Mouse (Mus musculus): ENCODE data around the gene Tnfaip3. TPM values are rescaled to one million over a fixed set of nuclear protein-coding genes. Genes with fewer than 3 reads are reported as not detected.

Tnfaip3 gene
- polyA plus RNA-seq, 1 experiment, result 2.8 TPM

- no peak for DNase-seq (ENCODE audit: low read depth)
- no peak for TF ChIP-seq CTCF (IDR thresholded peaks at IDR 0.05; ENCODE audit: borderline replicate concordance, extremely low read depth, insufficient read depth, insufficient read length)
- no peak for TF ChIP-seq POLR2A (IDR thresholded peaks at IDR 0.05; ENCODE audit: borderline replicate concordance, extremely low read depth, insufficient read depth, insufficient read length, poor library complexity, severe bottlenecking)
Observed at GRCm38 (mm10) chr10:18995465-18996261, 19.8 kb downstream of the Tnfaip3 start.

GRCm38 (mm10) chr10:18992971-18993370 is 22.5 kb downstream of the Tnfaip3 start:
- DNase-seq (ENCODE audit: low read depth), result no peak
- TF ChIP-seq POLR2A (IDR thresholded peaks at IDR 0.05; ENCODE audit: borderline replicate concordance, extremely low read depth, insufficient read depth, insufficient read length, poor library complexity, severe bottlenecking) (no peak), CTCF (IDR thresholded peaks at IDR 0.05; ENCODE audit: borderline replicate concordance, extremely low read depth, insufficient read depth, insufficient read length) (no peak)

- TF ChIP-seq CTCF (IDR thresholded peaks at IDR 0.05; ENCODE audit: borderline replicate concordance, extremely low read depth, insufficient read depth, insufficient read length) (no peak), POLR2A (IDR thresholded peaks at IDR 0.05; ENCODE audit: borderline replicate concordance, extremely low read depth, insufficient read depth, insufficient read length, poor library complexity, severe bottlenecking) (no peak)
- no peak for DNase-seq (ENCODE audit: low read depth)
Observed at GRCm38 (mm10) chr10:18991057-18991456, 24.4 kb downstream of the Tnfaip3 start.

GRCm38 (mm10) chr10:18987907-18988199 is 27.6 kb downstream of the Tnfaip3 start:
- no peak for DNase-seq (ENCODE audit: low read depth)
- TF ChIP-seq CTCF (IDR thresholded peaks at IDR 0.05; ENCODE audit: borderline replicate concordance, extremely low read depth, insufficient read depth, insufficient read length) (no peak), POLR2A (IDR thresholded peaks at IDR 0.05; ENCODE audit: borderline replicate concordance, extremely low read depth, insufficient read depth, insufficient read length, poor library complexity, severe bottlenecking) (no peak)

GRCm38 (mm10) chr10:18987046-18987906 is 28.2 kb downstream of the Tnfaip3 start:
- DNase-seq (ENCODE audit: low read depth), result peak; percentile 24
- no peak for TF ChIP-seq CTCF (IDR thresholded peaks at IDR 0.05; ENCODE audit: borderline replicate concordance, extremely low read depth, insufficient read depth, insufficient read length)
- TF ChIP-seq POLR2A (IDR thresholded peaks at IDR 0.05; ENCODE audit: borderline replicate concordance, extremely low read depth, insufficient read depth, insufficient read length, poor library complexity, severe bottlenecking), result no peak

- TF ChIP-seq CTCF (IDR thresholded peaks at IDR 0.05; ENCODE audit: borderline replicate concordance, extremely low read depth, insufficient read depth, insufficient read length) (no peak), POLR2A (IDR thresholded peaks at IDR 0.05; ENCODE audit: borderline replicate concordance, extremely low read depth, insufficient read depth, insufficient read length, poor library complexity, severe bottlenecking) (no peak)
- DNase-seq (ENCODE audit: low read depth), result no peak
Observed at GRCm38 (mm10) chr10:18985516-18985915, 29.9 kb downstream of the Tnfaip3 start.

- no peak for DNase-seq (ENCODE audit: low read depth)
Observed at GRCm38 (mm10) chr10:18983514-18983913, 31.9 kb downstream of the Tnfaip3 start.

GRCm38 (mm10) chr10:18974486-18974885 is 41.0 kb downstream of the Tnfaip3 start:
- TF ChIP-seq POLR2A (IDR thresholded peaks at IDR 0.05; ENCODE audit: borderline replicate concordance, extremely low read depth, insufficient read depth, insufficient read length, poor library complexity, severe bottlenecking) (no peak), CTCF (IDR thresholded peaks at IDR 0.05; ENCODE audit: borderline replicate concordance, extremely low read depth, insufficient read depth, insufficient read length) (no peak)
- DNase-seq (ENCODE audit: low read depth), result no peak

More at GRCm38 (mm10) chr10:18983514-18983913, 31.9 kb downstream of the Tnfaip3 start:
- TF ChIP-seq POLR2A (IDR thresholded peaks at IDR 0.05; ENCODE audit: borderline replicate concordance, extremely low read depth, insufficient read depth, insufficient read length, poor library complexity, severe bottlenecking) (no peak), CTCF (IDR thresholded peaks at IDR 0.05; ENCODE audit: borderline replicate concordance, extremely low read depth, insufficient read depth, insufficient read length) (no peak)

- DNase-seq (ENCODE audit: low read depth), result no peak
Observed at GRCm38 (mm10) chr10:18966893-18967292, 48.6 kb downstream of the Tnfaip3 start.

GRCm38 (mm10) chr10:18965601-18966000 is 49.9 kb downstream of the Tnfaip3 start:
- DNase-seq (ENCODE audit: low read depth), result no peak
- TF ChIP-seq POLR2A (IDR thresholded peaks at IDR 0.05; ENCODE audit: borderline replicate concordance, extremely low read depth, insufficient read depth, insufficient read length, poor library complexity, severe bottlenecking) (no peak), CTCF (IDR thresholded peaks at IDR 0.05; ENCODE audit: borderline replicate concordance, extremely low read depth, insufficient read depth, insufficient read length) (no peak)

More at GRCm38 (mm10) chr10:18966893-18967292, 48.6 kb downstream of the Tnfaip3 start:
- no peak for TF ChIP-seq CTCF (IDR thresholded peaks at IDR 0.05; ENCODE audit: borderline replicate concordance, extremely low read depth, insufficient read depth, insufficient read length)
- no peak for TF ChIP-seq POLR2A (IDR thresholded peaks at IDR 0.05; ENCODE audit: borderline replicate concordance, extremely low read depth, insufficient read depth, insufficient read length, poor library complexity, severe bottlenecking)

GRCm38 (mm10) chr10:18964856-18965255 is 50.6 kb downstream of the Tnfaip3 start:
- no peak for TF ChIP-seq POLR2A (IDR thresholded peaks at IDR 0.05; ENCODE audit: borderline replicate concordance, extremely low read depth, insufficient read depth, insufficient read length, poor library complexity, severe bottlenecking)
- TF ChIP-seq CTCF (IDR thresholded peaks at IDR 0.05; ENCODE audit: borderline replicate concordance, extremely low read depth, insufficient read depth, insufficient read length), result no peak
- no peak for DNase-seq (ENCODE audit: low read depth)

All from brain, embryonic 14.5 days (tissue).